Mouse (Mus musculus): Measurements from ENCODE around the gene Creb3l1. TPM values are rescaled to one million over a fixed set of nuclear protein-coding genes. Genes with fewer than 3 reads are reported as not detected.

Creb3l1 gene
- polyA plus RNA-seq, 1 experiment: 8.9 TPM

DNA sequence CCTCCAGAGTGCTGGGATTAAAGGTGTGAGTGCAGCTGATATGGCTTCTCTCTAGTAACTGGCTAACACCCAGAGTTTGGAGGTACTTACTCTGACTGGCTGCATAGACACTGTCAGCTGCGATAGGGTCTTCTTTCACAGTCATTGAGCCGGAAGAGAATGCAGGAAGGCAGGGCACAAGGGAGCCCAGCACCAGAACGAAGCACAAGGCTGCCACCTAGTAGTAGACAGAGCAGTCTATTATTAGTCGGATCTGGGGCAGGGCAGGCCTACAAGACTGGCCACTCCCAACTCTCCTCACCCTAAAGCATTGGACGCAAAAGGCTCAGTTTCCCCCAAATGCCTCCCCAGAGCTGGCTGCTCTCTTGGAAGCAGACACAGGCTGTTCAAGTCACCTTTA is 38.2 kb downstream of the Creb3l1 start:
- peak; percentile 58 for DNase-seq
- TF ChIP-seq POLR2A (IDR thresholded peaks at IDR 0.05; ENCODE audit: low read depth, low read length): no peak
- TF ChIP-seq CTCF (conservative IDR thresholded peaks at IDR 0.05; ENCODE audit: insufficient read depth, insufficient read length, low read depth, low read length): peak; percentile 49
- 19% methylated on average over 5 of the region's 5 CpGs for WGBS

DNA sequence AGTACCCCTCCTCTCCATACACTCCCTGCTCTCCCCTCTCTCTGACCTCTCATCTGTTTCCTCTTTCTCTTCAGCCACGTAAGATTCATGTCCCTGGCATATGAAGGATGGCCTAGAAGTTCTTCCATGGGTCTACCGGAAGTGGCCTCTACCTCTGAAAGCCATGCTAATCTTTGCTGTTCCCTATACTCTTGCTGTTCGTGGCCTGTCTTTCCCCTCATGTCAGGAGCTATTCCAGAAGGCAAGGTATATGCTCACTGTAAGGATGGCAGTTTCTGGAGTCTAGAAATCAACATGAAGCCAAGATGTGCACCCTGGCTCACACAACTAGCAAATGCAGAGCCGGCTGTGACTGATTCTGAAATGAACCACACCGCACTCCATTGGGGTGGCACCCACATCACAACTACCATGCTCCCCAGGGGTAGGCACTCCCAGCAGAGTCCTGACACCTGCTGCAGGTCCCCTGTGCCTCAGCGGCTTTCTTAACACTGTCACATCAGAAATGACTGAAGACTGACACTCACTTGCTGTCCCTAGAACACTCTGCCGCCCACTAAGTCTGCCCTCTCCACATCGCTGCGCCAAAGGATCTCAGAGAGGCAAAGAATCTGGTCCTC is 39.3 kb downstream of the Creb3l1 start:
- Histone ChIP-seq H3K4me3 (ENCODE audit: insufficient read depth, low read depth, low read length) (no peak overlapping the region), H3K27ac (ENCODE audit: insufficient read depth, low read depth, low read length) (peak overlapping the region; percentile 13; the same call in 1 of the 2 replicates), H3K27me3 (replicated peaks; ENCODE audit: control insufficient read depth, insufficient read depth, low read length) (no peaks in the 10 kb centered on the region), H3K4me1 (ENCODE audit: control insufficient read depth, insufficient read depth, low read length) (peaks cover 3% of the 10 kb centered on the region; the same call in 1 of the 2 replicates), H3K36me3 (ENCODE audit: control insufficient read depth, insufficient read depth, low read length) (no peaks in the 10 kb centered on the region)
- TF ChIP-seq CTCF (conservative IDR thresholded peaks at IDR 0.05; ENCODE audit: insufficient read depth, insufficient read length, low read depth, low read length) (no peak), POLR2A (IDR thresholded peaks at IDR 0.05; ENCODE audit: low read depth, low read length) (no peak)
- DNase-seq: no peak
- WGBS: 57% methylated on average over 9 of the region's 9 CpGs

More for the DNA sequence above, 38.2 kb downstream of the Creb3l1 start:
- Histone ChIP-seq H3K4me1 (ENCODE audit: control insufficient read depth, insufficient read depth, low read length) (peaks cover 3% of the 10 kb centered on the region; the same call in 1 of the 2 replicates), H3K4me3 (ENCODE audit: insufficient read depth, low read depth, low read length) (no peak overlapping the region), H3K27ac (ENCODE audit: insufficient read depth, low read depth, low read length) (no peak overlapping the region), H3K27me3 (replicated peaks; ENCODE audit: control insufficient read depth, insufficient read depth, low read length) (no peaks in the 10 kb centered on the region), H3K36me3 (ENCODE audit: control insufficient read depth, insufficient read depth, low read length) (no peaks in the 10 kb centered on the region)

DNA sequence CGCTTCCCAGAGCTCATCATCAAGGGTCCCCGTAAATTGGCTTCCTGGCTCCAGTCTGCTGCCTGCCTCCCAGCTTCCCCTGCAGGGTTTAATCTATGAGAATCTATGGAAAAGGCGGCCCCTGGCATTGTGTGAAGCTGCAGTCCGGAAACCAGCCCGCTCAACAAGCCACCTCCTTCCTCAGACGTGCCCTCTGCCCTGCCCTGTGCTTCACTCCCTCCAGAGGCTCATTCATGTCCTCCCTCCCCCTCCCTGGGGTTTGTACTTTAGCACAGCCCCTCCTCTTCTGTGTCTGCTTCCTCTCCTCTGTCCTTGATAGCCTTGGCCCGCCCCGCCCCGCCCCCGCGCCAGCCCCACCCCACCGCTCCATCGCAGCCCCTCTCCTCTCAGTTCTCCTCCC is 39.9 kb downstream of the Creb3l1 start:
- Histone ChIP-seq H3K4me1 (ENCODE audit: control insufficient read depth, insufficient read depth, low read length) (peaks cover 3% of the 10 kb centered on the region; the same call in 1 of the 2 replicates), H3K36me3 (ENCODE audit: control insufficient read depth, insufficient read depth, low read length) (no peaks in the 10 kb centered on the region), H3K27ac (ENCODE audit: insufficient read depth, low read depth, low read length) (peak overlapping the region; percentile 46; the same call in 1 of the 2 replicates), H3K4me3 (ENCODE audit: insufficient read depth, low read depth, low read length) (no peak overlapping the region), H3K27me3 (replicated peaks; ENCODE audit: control insufficient read depth, insufficient read depth, low read length) (no peaks in the 10 kb centered on the region)
- 10% methylated on average over 10 of the region's 13 CpGs for WGBS
- DNase-seq: peak; percentile 95
- no peak for TF ChIP-seq CTCF (conservative IDR thresholded peaks at IDR 0.05; ENCODE audit: insufficient read depth, insufficient read length, low read depth, low read length)
- TF ChIP-seq POLR2A (IDR thresholded peaks at IDR 0.05; ENCODE audit: low read depth, low read length): peak; percentile 8

DNA sequence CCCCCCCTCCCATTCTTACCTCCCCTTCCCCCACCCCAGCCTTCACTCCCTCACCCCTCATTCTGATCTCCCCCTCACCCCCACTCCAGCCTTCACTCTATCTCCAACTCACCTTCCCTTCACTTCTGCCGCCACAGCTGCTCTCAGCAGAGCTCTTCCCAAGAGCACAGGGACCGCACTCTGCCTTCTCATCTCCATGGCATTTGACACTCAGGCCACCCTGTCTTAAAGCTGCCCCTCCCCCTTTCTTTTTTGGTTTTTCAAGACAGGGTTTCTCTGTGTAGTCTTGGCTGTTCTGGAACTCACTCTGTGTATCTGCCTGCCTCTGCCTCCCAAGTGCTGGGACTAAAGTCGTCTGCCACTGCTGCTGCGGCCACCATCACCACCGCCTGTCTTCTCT is 43.5 kb downstream of the Creb3l1 start:
- Histone ChIP-seq H3K4me1 (ENCODE audit: control insufficient read depth, insufficient read depth, low read length) (no peaks in the 10 kb centered on the region), H3K36me3 (ENCODE audit: control insufficient read depth, insufficient read depth, low read length) (no peaks in the 10 kb centered on the region), H3K4me3 (ENCODE audit: insufficient read depth, low read depth, low read length) (no peak overlapping the region), H3K27me3 (replicated peaks; ENCODE audit: control insufficient read depth, insufficient read depth, low read length) (0 out of 2 replicates have a peak, but pooled peaks cover 4% of the 10 kb centered on the region), H3K27ac (ENCODE audit: insufficient read depth, low read depth, low read length) (no peak overlapping the region)
- TF ChIP-seq CTCF (conservative IDR thresholded peaks at IDR 0.05; ENCODE audit: insufficient read depth, insufficient read length, low read depth, low read length): no peak
- no peak for TF ChIP-seq POLR2A (IDR thresholded peaks at IDR 0.05; ENCODE audit: low read depth, low read length)
- DNase-seq: no peak
- 85% methylated on average over 5 of the region's 5 CpGs for WGBS

DNA sequence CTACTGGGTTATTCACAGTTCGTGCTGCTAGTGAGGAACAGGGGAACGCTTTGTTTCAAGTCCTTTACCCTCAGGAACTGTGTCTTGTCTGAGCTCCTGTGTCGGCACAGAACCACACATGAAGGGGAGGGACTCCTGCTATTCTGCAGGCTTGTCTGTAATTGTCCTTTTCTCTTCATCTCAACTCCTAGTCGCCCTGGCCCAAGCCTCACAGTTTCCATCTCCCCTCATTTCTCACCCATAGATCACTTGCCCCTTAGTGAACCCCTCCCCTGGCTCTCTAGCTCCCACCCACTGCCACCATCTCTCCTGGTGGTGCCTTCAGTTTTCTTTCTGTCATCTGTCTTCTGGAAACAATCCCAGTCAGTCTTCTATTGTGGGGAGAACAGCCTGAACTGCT is 44.1 kb downstream of the Creb3l1 start:
- 73% methylated on average over 4 of the region's 4 CpGs for WGBS
- Histone ChIP-seq H3K4me1 (ENCODE audit: control insufficient read depth, insufficient read depth, low read length) (no peaks in the 10 kb centered on the region; the same call in 1 of the 2 replicates), H3K4me3 (ENCODE audit: insufficient read depth, low read depth, low read length) (no peak overlapping the region), H3K27me3 (replicated peaks; ENCODE audit: control insufficient read depth, insufficient read depth, low read length) (peaks cover 8% of the 10 kb centered on the region; the same call in 1 of the 2 replicates), H3K36me3 (ENCODE audit: control insufficient read depth, insufficient read depth, low read length) (no peaks in the 10 kb centered on the region), H3K27ac (ENCODE audit: insufficient read depth, low read depth, low read length) (no peak overlapping the region)
- no peak for DNase-seq
- TF ChIP-seq CTCF (conservative IDR thresholded peaks at IDR 0.05; ENCODE audit: insufficient read depth, insufficient read length, low read depth, low read length) (no peak), POLR2A (IDR thresholded peaks at IDR 0.05; ENCODE audit: low read depth, low read length) (no peak)

DNA sequence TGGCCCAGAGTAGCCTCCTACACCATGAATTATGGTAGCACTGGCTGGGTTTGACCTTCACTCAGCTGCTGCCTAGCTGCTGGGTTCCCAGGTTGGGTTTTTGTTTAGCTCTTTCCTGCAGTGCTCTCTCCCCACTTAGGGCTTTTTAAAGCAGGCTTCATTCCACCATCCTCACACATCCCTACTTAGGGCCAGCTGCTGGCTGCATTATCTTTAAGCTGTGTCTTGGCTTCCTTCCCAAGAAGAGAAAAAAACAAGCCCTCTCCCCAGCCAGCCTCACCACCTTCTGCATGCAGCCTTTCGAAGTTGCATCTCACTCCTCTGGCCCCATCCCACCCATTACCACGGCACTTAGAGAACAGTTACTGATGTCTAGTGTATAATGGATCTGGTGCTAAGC is 45.8 kb downstream of the Creb3l1 start:
- no peaks in the 10 kb centered on the region; the same call in 1 of the 2 replicates for H3K4me1 ChIP-seq (ENCODE audit: control insufficient read depth, insufficient read depth, low read length)
- peaks cover 8% of the 10 kb centered on the region; the same call in 1 of the 2 replicates for H3K27me3 ChIP-seq (replicated peaks; ENCODE audit: control insufficient read depth, insufficient read depth, low read length)
- no peak overlapping the region for H3K4me3 ChIP-seq (ENCODE audit: insufficient read depth, low read depth, low read length)
- TF ChIP-seq CTCF (conservative IDR thresholded peaks at IDR 0.05; ENCODE audit: insufficient read depth, insufficient read length, low read depth, low read length) (no peak), POLR2A (IDR thresholded peaks at IDR 0.05; ENCODE audit: low read depth, low read length) (no peak)
- no peak for DNase-seq
- H3K27ac ChIP-seq (ENCODE audit: insufficient read depth, low read depth, low read length): no peak overlapping the region
- 65% methylated on average over 2 of the region's 2 CpGs for WGBS
- no peaks in the 10 kb centered on the region for H3K36me3 ChIP-seq (ENCODE audit: control insufficient read depth, insufficient read depth, low read length)

DNA sequence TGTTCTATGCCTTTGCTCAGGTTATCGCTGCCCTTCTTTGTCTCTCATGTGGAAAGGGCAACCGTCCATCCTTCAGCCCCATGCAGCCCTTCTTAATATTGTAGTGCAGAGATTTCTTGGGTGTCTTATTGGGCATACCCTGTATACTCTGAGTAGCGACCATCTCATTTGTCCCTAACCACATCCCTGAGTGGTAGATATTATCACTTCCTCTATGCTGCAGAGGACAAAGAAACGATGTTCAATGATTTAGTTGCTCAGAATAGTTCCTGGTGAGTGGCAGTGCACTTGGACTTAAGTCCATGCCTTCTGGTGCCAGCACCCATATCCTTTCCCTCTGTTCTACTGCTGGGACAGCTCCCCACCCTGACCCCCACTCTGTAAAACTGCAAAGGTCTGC is 46.3 kb downstream of the Creb3l1 start:
- Histone ChIP-seq H3K27ac (ENCODE audit: insufficient read depth, low read depth, low read length) (no peak overlapping the region), H3K27me3 (replicated peaks; ENCODE audit: control insufficient read depth, insufficient read depth, low read length) (peaks cover 8% of the 10 kb centered on the region; the same call in 1 of the 2 replicates), H3K36me3 (ENCODE audit: control insufficient read depth, insufficient read depth, low read length) (no peaks in the 10 kb centered on the region), H3K4me3 (ENCODE audit: insufficient read depth, low read depth, low read length) (no peak overlapping the region), H3K4me1 (ENCODE audit: control insufficient read depth, insufficient read depth, low read length) (no peaks in the 10 kb centered on the region; the same call in 1 of the 2 replicates)
- no peak for DNase-seq
- 77% methylated on average over 4 of the region's 4 CpGs for whole genome bisulfite sequencing
- TF ChIP-seq CTCF (conservative IDR thresholded peaks at IDR 0.05; ENCODE audit: insufficient read depth, insufficient read length, low read depth, low read length): no peak
- no peak for TF ChIP-seq POLR2A (IDR thresholded peaks at IDR 0.05; ENCODE audit: low read depth, low read length)
